Mouse (Mus musculus): Measurements from ENCODE around the gene Paqr3.

GRCm38 (mm10) chr5:97110697-97111096 lies 699 bp downstream of the Paqr3 start:
- no peak for TF ChIP-seq CTCF (IDR thresholded peaks at IDR 0.05; ENCODE audit: low read depth, low read length)
- no peak for TF ChIP-seq GATA1 (IDR thresholded peaks at IDR 0.05; ENCODE audit: borderline replicate concordance, low read length)
- no peak for TF ChIP-seq POLR2AphosphoS5 (IDR thresholded peaks at IDR 0.05; ENCODE audit: insufficient replicate concordance, low read depth, low read length)
